Mouse (Mus musculus): ENCODE measurements around the gene Upf2.

- TF ChIP-seq CTCF (IDR thresholded peaks at IDR 0.05), result no peak
- no peak for TF ChIP-seq POLR2A (IDR thresholded peaks at IDR 0.05; ENCODE audit: insufficient read depth, low read depth, low read length)
Measured at GRCm38 (mm10) chr2:5922823-5923222, 28.4 kb upstream of the Upf2 start.

Measured in heart, adult 2 months (tissue).